Mouse (Mus musculus): ENCODE measurements around the gene Cacna1b.

The Cacna1b gene

GRCm38 (mm10) chr2:24646452-24647146, 116.4 kb downstream of the Cacna1b start:
- no peak for DNase-seq (ENCODE audit: low spot score in 2 of 2)

GRCm38 (mm10) chr2:24642834-24643233, 120.1 kb downstream of the Cacna1b start:
- DNase-seq (ENCODE audit: low spot score in 2 of 2), result no peak

DNA sequence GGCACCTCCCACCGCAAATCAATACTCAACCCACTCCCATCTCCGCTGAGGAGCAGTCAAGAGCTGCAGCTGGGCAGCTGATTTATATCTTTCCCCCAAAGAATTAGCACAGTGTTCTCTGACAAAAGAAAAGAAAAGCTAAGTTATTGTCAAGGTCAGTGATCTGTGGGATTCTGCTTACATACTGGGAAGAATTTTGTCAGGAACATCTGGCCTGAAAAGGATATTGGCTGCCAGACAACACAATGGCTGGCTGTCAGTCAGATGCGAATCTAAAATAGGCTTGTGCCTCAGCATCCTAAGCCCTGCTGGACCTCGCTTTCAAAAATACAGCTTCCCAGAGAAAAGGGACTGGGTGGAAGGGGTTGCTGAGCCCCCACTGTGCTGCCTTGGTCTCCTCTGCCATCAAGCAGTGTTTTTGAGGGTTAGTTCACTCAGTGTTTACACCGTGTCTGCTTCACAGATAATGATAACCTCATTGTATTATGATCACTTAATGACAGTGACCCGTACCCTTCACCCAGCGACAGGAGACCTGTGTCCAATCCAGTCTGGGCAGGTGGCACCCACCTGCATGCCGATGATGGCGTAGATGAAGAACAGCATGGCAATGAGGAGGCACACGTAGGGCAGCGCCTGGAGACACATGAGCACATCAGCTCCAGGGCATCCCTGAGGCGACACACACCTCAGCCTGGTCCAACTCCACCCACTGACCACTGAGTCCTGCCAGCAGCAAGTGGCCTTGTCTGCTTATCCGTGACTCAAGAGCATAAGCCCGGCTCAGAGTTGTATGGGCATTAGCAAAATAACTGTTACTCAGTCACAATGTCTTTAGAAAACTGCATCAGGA, 124.6 kb downstream of the Cacna1b start:
- DNase-seq (ENCODE audit: low spot score in 2 of 2), result no peak

DNA sequence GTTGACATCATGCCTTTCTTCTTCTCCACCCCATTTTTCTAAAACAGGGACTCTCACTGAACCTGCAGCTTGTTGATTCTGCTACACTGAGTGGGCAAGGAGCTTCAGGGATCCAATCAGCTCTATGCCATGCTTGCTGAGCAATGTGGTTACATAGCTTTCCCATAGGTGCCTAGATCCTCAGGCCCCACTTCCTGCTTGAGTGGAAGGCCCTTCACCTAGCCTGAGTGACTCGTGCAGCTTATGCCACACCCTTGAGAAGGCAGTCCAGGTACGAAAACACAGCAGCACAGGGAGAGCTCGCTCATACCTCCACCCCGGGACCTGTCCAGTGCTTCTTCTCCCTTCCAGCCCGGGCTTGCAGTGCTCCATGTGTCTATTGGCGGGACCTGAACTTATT, 129.3 kb downstream of the Cacna1b start:
- DNase-seq (ENCODE audit: low spot score in 2 of 2), result no peak

DNA sequence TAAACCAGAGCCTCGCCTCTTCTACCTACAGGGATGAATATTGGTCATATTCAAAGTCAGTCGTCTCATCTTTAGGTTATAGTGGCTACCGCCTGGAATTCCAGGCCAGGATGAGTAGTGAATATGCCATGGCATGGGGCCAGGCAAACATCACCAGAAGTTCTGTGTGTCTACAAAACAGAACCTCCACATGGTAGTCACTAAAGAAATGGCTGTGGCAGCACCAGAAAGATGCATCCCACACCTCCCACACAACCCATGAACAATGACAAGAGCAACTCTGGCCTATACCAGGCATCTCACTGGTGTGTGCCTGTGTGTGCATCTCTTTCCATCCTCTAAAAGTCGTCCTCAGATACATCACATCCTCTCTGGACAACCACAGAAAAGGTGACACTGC, 145.8 kb downstream of the Cacna1b start:
- no peak for DNase-seq (ENCODE audit: low spot score in 2 of 2)

DNA sequence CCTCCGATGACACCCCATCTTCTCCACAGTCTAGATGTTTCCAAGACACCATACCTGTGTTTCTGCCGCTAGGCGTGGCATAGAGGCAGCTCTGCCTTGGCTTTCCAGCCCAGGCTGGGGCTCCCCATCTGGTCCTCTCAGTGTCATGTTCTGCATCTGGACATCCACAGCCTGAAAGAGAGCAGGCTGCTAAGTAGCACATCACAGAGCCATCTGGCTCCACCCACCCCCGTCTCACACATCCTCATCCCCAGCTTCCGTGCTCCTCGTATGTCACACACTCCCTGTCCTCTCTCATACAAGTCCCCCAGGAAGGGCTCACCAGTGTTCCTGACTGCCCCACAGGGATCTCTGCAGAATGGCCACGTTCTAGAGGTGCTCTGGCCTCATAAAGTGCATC, 153.2 kb downstream of the Cacna1b start:
- DNase-seq (ENCODE audit: low spot score in 2 of 2), result no peak

DNA sequence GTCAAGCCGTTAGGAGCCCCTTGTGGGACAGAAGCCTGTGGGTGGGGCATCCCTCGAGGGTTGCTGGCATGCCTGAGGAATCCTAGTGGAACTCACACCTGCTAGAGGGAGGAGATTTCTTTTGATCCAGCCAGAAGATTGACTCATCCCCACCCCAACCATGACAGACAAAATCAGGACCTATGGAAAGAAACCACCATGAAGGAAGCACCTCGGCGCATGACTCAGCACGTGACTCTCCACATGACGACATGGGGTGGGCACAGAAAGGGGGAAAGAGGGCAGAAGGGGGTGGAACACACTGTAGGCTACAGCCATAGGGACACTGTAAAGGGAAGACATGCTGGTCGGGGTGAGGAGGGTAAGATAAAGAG, 154.2 kb downstream of the Cacna1b start:
- DNase-seq (ENCODE audit: low spot score in 2 of 2), result no peak

GRCm38 (mm10) chr2:24607905-24608764, 154.8 kb downstream of the Cacna1b start:
- DNase-seq (ENCODE audit: low spot score in 2 of 2), result no peak

GRCm38 (mm10) chr2:24606531-24606930, 156.4 kb downstream of the Cacna1b start:
- DNase-seq (ENCODE audit: low spot score in 2 of 2), result no peak

GRCm38 (mm10) chr2:24605096-24605495, 157.9 kb downstream of the Cacna1b start:
- peak in 1 of 2 experiments; percentile 33 for DNase-seq (ENCODE audit: low spot score in 2 of 2)

- no peak for DNase-seq (ENCODE audit: low spot score in 2 of 2)
These were observed 173.5 kb downstream of the Cacna1b start for GRCm38 (mm10) chr2:24589426-24589825.

GRCm38 (mm10) chr2:24587999-24588398, 175.0 kb downstream of the Cacna1b start:
- DNase-seq (ENCODE audit: low spot score in 2 of 2), result no peak

- peak; percentile 6 to 7 for DNase-seq (ENCODE audit: low spot score in 2 of 2)
These were observed 188.3 kb downstream of the Cacna1b start for GRCm38 (mm10) chr2:24574616-24575015.

GRCm38 (mm10) chr2:24570917-24571316, 192.0 kb downstream of the Cacna1b start:
- peak; percentile 8 to 14 for DNase-seq (ENCODE audit: low spot score in 2 of 2)

- peak in 1 of 2 experiments; percentile 33 for DNase-seq (ENCODE audit: low spot score in 2 of 2)
These were observed 194.4 kb downstream of the Cacna1b start for GRCm38 (mm10) chr2:24568555-24568954.

- no peak for DNase-seq (ENCODE audit: low spot score in 2 of 2)
These were observed 200.2 kb downstream of the Cacna1b start for GRCm38 (mm10) chr2:24562547-24563290.

- DNase-seq (ENCODE audit: low spot score in 2 of 2), result no peak
These were observed 201.0 kb downstream of the Cacna1b start for GRCm38 (mm10) chr2:24561946-24562345.

GRCm38 (mm10) chr2:24560201-24560600, 202.8 kb downstream of the Cacna1b start:
- DNase-seq (ENCODE audit: low spot score in 2 of 2), result no peak

- peak; percentile 10 to 15 for DNase-seq (ENCODE audit: low spot score in 2 of 2)
These were observed 206.6 kb downstream of the Cacna1b start for GRCm38 (mm10) chr2:24556347-24556746.

GRCm38 (mm10) chr2:24553962-24554361, 209.0 kb downstream of the Cacna1b start:
- no peak for DNase-seq (ENCODE audit: low spot score in 2 of 2)
